Mouse (Mus musculus) gonadal fat pad, adult 2 months (tissue): ENCODE data around the gene Ube2v1. TPM values are rescaled to one million over a fixed set of nuclear protein-coding genes. Genes with fewer than 3 reads are reported as not detected.

Experiments used
- DNase-seq: peaks from one replicate; pipeline ENCODE4 v3.0.0-alpha.2; 2012; ENCODE audit warnings: low read depth
- polyA plus RNA-seq: library from polyadenylated mRNA; depleted of rRNA; stranded (reverse); fragments of >200 nt; gene quantifications from 2 replicates; pipeline ENCODE4 v1.2.3, GENCODE M21; 2012; rRNA removed

Gene Ube2v1
- polyA plus RNA-seq, 1 experiment: 109 TPM

DNA sequence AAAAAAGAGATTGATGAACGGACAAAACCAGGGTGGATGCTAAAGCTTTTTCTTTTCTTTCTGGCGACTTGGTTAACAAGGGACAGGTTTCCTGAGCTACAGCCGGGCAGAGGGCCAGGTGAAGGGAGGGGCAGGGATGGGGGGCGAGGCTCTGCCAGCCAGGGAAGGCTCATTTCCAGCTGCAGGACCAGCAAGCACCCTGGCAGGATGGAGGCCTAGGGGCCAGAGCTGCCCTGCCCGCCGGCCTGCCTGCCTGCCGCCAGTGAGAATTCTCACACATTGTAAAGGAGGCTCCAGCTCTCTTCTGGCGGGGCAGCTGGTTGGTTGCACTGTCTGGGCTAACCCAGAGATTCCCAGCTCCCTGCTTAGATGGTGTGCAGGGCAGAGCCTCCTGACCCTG, 69.8 kb downstream of the Ube2v1 start:
- DNase-seq: no peak

DNA sequence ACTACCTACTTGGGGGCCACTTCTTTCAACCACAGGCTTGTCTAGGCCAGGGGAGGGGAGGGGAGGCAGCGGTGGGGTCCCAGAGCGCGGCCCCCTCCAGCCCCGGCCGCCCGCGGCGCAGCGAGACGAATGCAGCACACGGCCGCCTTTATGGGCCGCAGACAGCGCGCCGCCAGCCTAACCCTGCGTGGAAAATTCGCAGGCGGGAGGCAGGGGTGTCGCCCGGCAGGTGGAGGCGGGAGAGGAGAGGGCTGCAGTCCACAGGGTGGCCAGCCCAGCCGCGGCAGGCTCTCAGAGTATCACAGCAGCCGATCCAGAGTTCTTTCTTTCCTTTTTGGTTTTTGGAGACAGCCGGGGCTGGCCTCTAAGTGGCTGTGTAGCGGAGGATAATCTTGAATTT, 72.5 kb downstream of the Ube2v1 start:
- DNase-seq: no peak

Other genes with a start within 250 kb of the Ube2v1 start
- gene Slc9a8, start 210.4 kb downstream of the Ube2v1 start, polyA plus RNA-seq: 39.1 and 44.4 TPM in 2 replicates
- gene Rnf114, start 139.4 kb downstream of the Ube2v1 start, polyA plus RNA-seq: 114 and 124 TPM in 2 replicates
- gene Spata2, start 139.2 kb downstream of the Ube2v1 start, polyA plus RNA-seq: 22.7 and 23.7 TPM in 2 replicates
- gene Snai1, start 93.9 kb downstream of the Ube2v1 start, polyA plus RNA-seq: 10.0 and 14.1 TPM in 2 replicates
- gene Gm20431, start 29.4 kb upstream of the Ube2v1 start, polyA plus RNA-seq: 11.4 TPM in 1 of 2 replicates, not detected in the other
- 162 and 211 TPM in 2 replicates for gene Cebpb, start 56.8 kb upstream of the Ube2v1 start, polyA plus RNA-seq
- 210 and 219 TPM in 2 replicates for gene Tmem189, start 57.7 kb upstream of the Ube2v1 start, polyA plus RNA-seq